Mouse (Mus musculus) limb, embryonic 14.5 days (tissue): ENCODE data around the gene Rpusd1. TPM values are rescaled to one million over a fixed set of nuclear protein-coding genes. Genes with fewer than 3 reads are reported as not detected.

ENCODE experiments used
- ATAC-seq: fragments of 200-750 bp; cut with Nextera tagmentation; 2 replicates; pipeline ENCODE4 v1.8.0; 2017; ENCODE audit warnings: low read depth, moderate number of reproducible peaks, moderate TSS enrichment; ENCODE audit not compliant: low FRiP score
- DNase-seq: peaks from one replicate; pipeline ENCODE4 v3.0.0-alpha.2; 2015; ENCODE audit warnings: low spot score
- H3K27ac ChIP-seq: fragments of 300-500 bp; sonication (generic); replicated peaks from 2 replicates; pipeline ENCODE4 v1.5.1; 2014; ENCODE audit warnings: low read depth, mild to moderate bottlenecking, low read length, moderate library complexity, mixed read lengths
- H3K27me3 ChIP-seq: fragments of 300-500 bp; sonication (generic); 2 replicates; pipeline ENCODE4 v1.6.1; 2014; ENCODE audit warnings: low read length, mixed read lengths; ENCODE audit not compliant: control insufficient read depth, insufficient read depth
- H3K36me3 ChIP-seq: fragments of 300-500 bp; sonication (generic); 2 replicates; pipeline ENCODE4 v1.6.1; 2014; ENCODE audit warnings: mild to moderate bottlenecking, low read length, moderate library complexity, mixed read lengths; ENCODE audit not compliant: control insufficient read depth, insufficient read depth
- H3K4me1 ChIP-seq: fragments of 300-500 bp; sonication (generic); 2 replicates; pipeline ENCODE4 v1.6.1; 2014; ENCODE audit warnings: antibody characterized with exemption, low read length, mixed read lengths; ENCODE audit not compliant: control insufficient read depth, insufficient read depth
- H3K4me2 ChIP-seq: fragments of 300-500 bp; sonication (generic); replicated peaks from 2 replicates; pipeline ENCODE4 v1.6.1; 2014; ENCODE audit warnings: low read depth, mild to moderate bottlenecking, low read length, moderate library complexity; ENCODE audit not compliant: severe bottlenecking
- H3K4me3 ChIP-seq: fragments of 300-500 bp; sonication (generic); replicated peaks from 2 replicates; pipeline ENCODE4 v1.5.1; 2014; ENCODE audit warnings: low read length
- H3K9ac ChIP-seq: fragments of 300-500 bp; sonication (generic); 2 replicates; pipeline ENCODE4 v1.6.1; 2014; ENCODE audit warnings: mild to moderate bottlenecking, low read depth, low read length, moderate library complexity; ENCODE audit not compliant: severe bottlenecking
- H3K9me3 ChIP-seq: fragments of 300-500 bp; sonication (generic); 2 replicates; pipeline ENCODE4 v1.6.1; 2016; ENCODE audit warnings: low read length; ENCODE audit not compliant: control insufficient read depth
- POLR2A ChIP-seq: fragments of 200-500 bp; IDR thresholded peaks from 2 replicates; pipeline ENCODE4 v1.8.0; 2012; ENCODE audit warnings: inconsistent platforms, mild to moderate bottlenecking, moderate library complexity, borderline replicate concordance; ENCODE audit not compliant: insufficient read depth, insufficient read length; ENCODE audit errors: extremely low read depth
- WGBS: fragments of 180-500 bp; shearing (Covaris S2); extraction: QIAGEN DNeasy Blood & Tissue Kit; methylation state at CpG from one replicate; pipeline ENCODE4 v1.1.7; 2014; 5-methylcytosine and 5-hydroxymethylcytosine counted together
- polyA plus RNA-seq, 2 experiments: library from polyadenylated mRNA; depleted of rRNA in 1 of 2; stranded (reverse) in 1 of 2; unstranded in 1 of 2; fragments of >200 nt; fragmentation: Nextera tagmentation in 1 of 2; extraction: Ambion mirVana in 1 of 2; gene quantifications; 2 replicates each; pipeline versions ENCODE4 v1.2.1 to v1.2.3; 2012 to 2014

Rpusd1 gene
- polyA plus RNA-seq, 2 experiments: 26.6 to 48.2 TPM

- DNase-seq: no peak
- Histone ChIP-seq H3K4me2 (no peak overlapping the region), H3K9me3 (no peaks in the 10 kb centered on the region), H3K4me1 (no peaks in the 10 kb centered on the region), H3K27ac (no peak overlapping the region), H3K27me3 (no peaks in the 10 kb centered on the region), H3K4me3 (no peak overlapping the region), H3K9ac (no peak overlapping the region), H3K36me3 (no peaks in the 10 kb centered on the region)
- no peak for ATAC-seq
- WGBS: 95% methylated on average over 4 of the region's 4 CpGs
- TF ChIP-seq POLR2A: no peak
Observed at GRCm38 (mm10) chr17:25748238-25748637, 20.8 kb downstream of the Rpusd1 start.

- TF ChIP-seq POLR2A: no peak
- 87% methylated on average over 6 of the region's 6 CpGs for WGBS
- DNase-seq (no peak), ATAC-seq (no peak)
- Histone ChIP-seq H3K4me1 (no peaks in the 10 kb centered on the region), H3K4me3 (no peak overlapping the region), H3K27ac (no peak overlapping the region), H3K27me3 (no peaks in the 10 kb centered on the region), H3K4me2 (no peak overlapping the region), H3K9ac (no peak overlapping the region), H3K36me3 (no peaks in the 10 kb centered on the region), H3K9me3 (no peaks in the 10 kb centered on the region)
Observed at GRCm38 (mm10) chr17:25749314-25749713, 21.8 kb downstream of the Rpusd1 start.

GRCm38 (mm10) chr17:25751446-25751845, 24.0 kb downstream of the Rpusd1 start:
- no peaks in the 10 kb centered on the region for H3K27me3 ChIP-seq
- no peak overlapping the region for H3K4me3 ChIP-seq
- H3K4me2 ChIP-seq: no peak overlapping the region
- no peaks in the 10 kb centered on the region for H3K4me1 ChIP-seq
- ATAC-seq: no peak
- DNase-seq: no peak
- H3K9me3 ChIP-seq: no peaks in the 10 kb centered on the region
- WGBS: 32% methylated on average over 5 of the region's 5 CpGs
- TF ChIP-seq POLR2A: no peak
- H3K36me3 ChIP-seq: no peaks in the 10 kb centered on the region
- H3K9ac ChIP-seq: peak overlapping the region; percentile 21; the same call in 1 of the 2 replicates
- H3K27ac ChIP-seq: no peak overlapping the region

GRCm38 (mm10) chr17:25754241-25754640, 26.8 kb downstream of the Rpusd1 start, which contains the start of gene Msln:
TSS of gene Msln (minus strand) at chr17:25754378.
- WGBS: 81% methylated on average over 8 of the region's 9 CpGs
- Histone ChIP-seq H3K4me1 (no peaks in the 10 kb centered on the region), H3K27ac (no peak within 1 kb of the TSS), H3K9me3 (no peaks in the 10 kb centered on the region), H3K4me3 (no peak within 1 kb of the TSS), H3K9ac (0 out of 2 replicates have a peak within 1 kb of the TSS, but pooled peaks have one; percentile 25), H3K4me2 (no peak within 1 kb of the TSS), H3K27me3 (no peaks in the 10 kb centered on the region), H3K36me3 (no peaks in the 10 kb centered on the region)
- no peak for TF ChIP-seq POLR2A
- ATAC-seq (no peak), DNase-seq (no peak)

- WGBS: 68% methylated on average over 4 of the region's 4 CpGs
- no peak for ATAC-seq
Observed at GRCm38 (mm10) chr17:25755086-25755485, 27.6 kb downstream of the Rpusd1 start.

More at GRCm38 (mm10) chr17:25755086-25755485, 27.6 kb downstream of the Rpusd1 start:
- Histone ChIP-seq H3K4me1 (no peaks in the 10 kb centered on the region), H3K27ac (no peak overlapping the region), H3K36me3 (no peaks in the 10 kb centered on the region), H3K4me3 (no peak overlapping the region), H3K9ac (0 out of 2 replicates have a peak overlapping the region, but pooled peaks have one; percentile 25), H3K9me3 (no peaks in the 10 kb centered on the region), H3K4me2 (no peak overlapping the region), H3K27me3 (no peaks in the 10 kb centered on the region)
- DNase-seq: no peak
- TF ChIP-seq POLR2A: no peak
